Mouse (Mus musculus): ENCODE results near the gene Msantd1. TPM values are rescaled to one million over a fixed set of nuclear protein-coding genes. Genes with fewer than 3 reads are reported as not detected.

Msantd1 gene
- polyA plus RNA-seq, 1 experiment from 2014 or later = 7.2 TPM

- H3K4me3 ChIP-seq (replicated peaks; ENCODE audit: low read length) = no peak overlapping the region
- H3K4me2 ChIP-seq (ENCODE audit: low read length) = no peak overlapping the region
- no peaks in the 10 kb centered on the region for H3K4me1 ChIP-seq (replicated peaks; ENCODE audit: control insufficient read depth, insufficient read depth, low read length)
- ATAC-seq = no peak; the same call in 1 of the 2 replicates
- no peaks in the 10 kb centered on the region for H3K36me3 ChIP-seq (ENCODE audit: control insufficient read depth, insufficient read depth)
- H3K9me3 ChIP-seq (ENCODE audit: control insufficient read depth, low read length) = no peaks in the 10 kb centered on the region
- H3K9ac ChIP-seq (replicated peaks; ENCODE audit: low read depth, low read length) = no peak overlapping the region
- WGBS = 14% methylated on average over 10 of the region's 10 CpGs
- H3K27me3 ChIP-seq (replicated peaks; ENCODE audit: control insufficient read depth, insufficient read depth, low read length) = no peaks in the 10 kb centered on the region
- H3K27ac ChIP-seq (ENCODE audit: low read length) = no peak overlapping the region
Measured at GRCm38 (mm10) chr5:34941710-34942470, 34.1 kb downstream of the Msantd1 start.

GRCm38 (mm10) chr5:34943428-34943827 lies 35.6 kb downstream of the Msantd1 start:
- H3K4me1 ChIP-seq (replicated peaks; ENCODE audit: control insufficient read depth, insufficient read depth, low read length) = no peaks in the 10 kb centered on the region
- ATAC-seq = no peak
- 94% methylated on average over 3 of the region's 3 CpGs for WGBS

GRCm38 (mm10) chr5:34948861-34949760 lies 41.3 kb downstream of the Msantd1 start, which contains the start of gene Rgs12:
Gene Rgs12, plus strand, starts transcription at chr5:34949445.
- Histone ChIP-seq H3K36me3 (ENCODE audit: control insufficient read depth, insufficient read depth) (peaks cover 7% of the 10 kb centered on the region; the same call in 1 of the 2 replicates), H3K4me2 (ENCODE audit: low read length) (peak within 1 kb of the TSS; percentile 77), H3K9me3 (ENCODE audit: control insufficient read depth, low read length) (no peaks in the 10 kb centered on the region), H3K9ac (replicated peaks; ENCODE audit: low read depth, low read length) (peak within 1 kb of the TSS; percentile 88), H3K27me3 (replicated peaks; ENCODE audit: control insufficient read depth, insufficient read depth, low read length) (no peaks in the 10 kb centered on the region), H3K27ac (ENCODE audit: low read length) (peak within 1 kb of the TSS; percentile 79), H3K4me3 (replicated peaks; ENCODE audit: low read length) (peak within 1 kb of the TSS; percentile 70), H3K4me1 (replicated peaks; ENCODE audit: control insufficient read depth, insufficient read depth, low read length) (peaks cover 26% of the 10 kb centered on the region)
- WGBS = under 1% methylated on average over 78 of the region's 84 CpGs
- ATAC-seq = peak; percentile 90

More at GRCm38 (mm10) chr5:34943428-34943827, 35.6 kb downstream of the Msantd1 start:
- H3K9ac ChIP-seq (replicated peaks; ENCODE audit: low read depth, low read length) = no peak overlapping the region
- no peaks in the 10 kb centered on the region for H3K36me3 ChIP-seq (ENCODE audit: control insufficient read depth, insufficient read depth)
- no peaks in the 10 kb centered on the region for H3K9me3 ChIP-seq (ENCODE audit: control insufficient read depth, low read length)
- no peak overlapping the region for H3K4me2 ChIP-seq (ENCODE audit: low read length)
- H3K4me3 ChIP-seq (replicated peaks; ENCODE audit: low read length) = no peak overlapping the region
- H3K27ac ChIP-seq (ENCODE audit: low read length) = no peak overlapping the region
- no peaks in the 10 kb centered on the region for H3K27me3 ChIP-seq (replicated peaks; ENCODE audit: control insufficient read depth, insufficient read depth, low read length)

GRCm38 (mm10) chr5:34949769-34950211 lies 42.0 kb downstream of the Msantd1 start:
- peak; percentile 56 for ATAC-seq
- peaks cover 31% of the 10 kb centered on the region for H3K4me1 ChIP-seq (replicated peaks; ENCODE audit: control insufficient read depth, insufficient read depth, low read length)
- no peaks in the 10 kb centered on the region for H3K27me3 ChIP-seq (replicated peaks; ENCODE audit: control insufficient read depth, insufficient read depth, low read length)
- H3K9me3 ChIP-seq (ENCODE audit: control insufficient read depth, low read length) = no peaks in the 10 kb centered on the region
- H3K27ac ChIP-seq (ENCODE audit: low read length) = peak overlapping the region; percentile 79
- WGBS = under 1% methylated on average over 12 of the region's 12 CpGs
- peaks cover 7% of the 10 kb centered on the region; the same call in 1 of the 2 replicates for H3K36me3 ChIP-seq (ENCODE audit: control insufficient read depth, insufficient read depth)
- peak overlapping the region; percentile 88 for H3K9ac ChIP-seq (replicated peaks; ENCODE audit: low read depth, low read length)
- peak overlapping the region; percentile 70 for H3K4me3 ChIP-seq (replicated peaks; ENCODE audit: low read length)
- H3K4me2 ChIP-seq (ENCODE audit: low read length) = peak overlapping the region; percentile 77

GRCm38 (mm10) chr5:34950486-34951160 lies 42.8 kb downstream of the Msantd1 start:
- Histone ChIP-seq H3K27ac (ENCODE audit: low read length) (peak overlapping the region; percentile 48), H3K4me1 (replicated peaks; ENCODE audit: control insufficient read depth, insufficient read depth, low read length) (peaks cover 38% of the 10 kb centered on the region), H3K36me3 (ENCODE audit: control insufficient read depth, insufficient read depth) (peaks cover 7% of the 10 kb centered on the region; the same call in 1 of the 2 replicates), H3K4me3 (replicated peaks; ENCODE audit: low read length) (peak overlapping the region; percentile 70), H3K9me3 (ENCODE audit: control insufficient read depth, low read length) (no peaks in the 10 kb centered on the region), H3K4me2 (ENCODE audit: low read length) (peak overlapping the region; percentile 77), H3K9ac (replicated peaks; ENCODE audit: low read depth, low read length) (peak overlapping the region; percentile 88), H3K27me3 (replicated peaks; ENCODE audit: control insufficient read depth, insufficient read depth, low read length) (no peaks in the 10 kb centered on the region)
- 52% methylated on average over 6 of the region's 6 CpGs for WGBS
- no peak for ATAC-seq

- no peak overlapping the region for H3K9ac ChIP-seq (replicated peaks; ENCODE audit: low read depth, low read length)
- no peaks in the 10 kb centered on the region for H3K9me3 ChIP-seq (ENCODE audit: control insufficient read depth, low read length)
- peaks cover 43% of the 10 kb centered on the region for H3K4me1 ChIP-seq (replicated peaks; ENCODE audit: control insufficient read depth, insufficient read depth, low read length)
- no peak overlapping the region for H3K4me3 ChIP-seq (replicated peaks; ENCODE audit: low read length)
- ATAC-seq = no peak
- H3K4me2 ChIP-seq (ENCODE audit: low read length) = peak overlapping the region; percentile 77
- WGBS = 86% methylated on average over 8 of the region's 8 CpGs
- H3K27me3 ChIP-seq (replicated peaks; ENCODE audit: control insufficient read depth, insufficient read depth, low read length) = no peaks in the 10 kb centered on the region
- H3K27ac ChIP-seq (ENCODE audit: low read length) = no peak overlapping the region; the same call in 1 of the 2 replicates
- H3K36me3 ChIP-seq (ENCODE audit: control insufficient read depth, insufficient read depth) = peaks cover 7% of the 10 kb centered on the region; the same call in 1 of the 2 replicates
Measured at GRCm38 (mm10) chr5:34951161-34951834, 43.5 kb downstream of the Msantd1 start.

GRCm38 (mm10) chr5:34954508-34954907 lies 46.7 kb downstream of the Msantd1 start:
- H3K9ac ChIP-seq (replicated peaks; ENCODE audit: low read depth, low read length) = no peak overlapping the region
- 58% methylated on average over 6 of the region's 6 CpGs for WGBS
- ATAC-seq = no peak
- H3K4me2 ChIP-seq (ENCODE audit: low read length) = no peak overlapping the region
- no peaks in the 10 kb centered on the region for H3K27me3 ChIP-seq (replicated peaks; ENCODE audit: control insufficient read depth, insufficient read depth, low read length)
- no peaks in the 10 kb centered on the region for H3K9me3 ChIP-seq (ENCODE audit: control insufficient read depth, low read length)
- peak overlapping the region; percentile 39 for H3K27ac ChIP-seq (ENCODE audit: low read length)
- H3K4me1 ChIP-seq (replicated peaks; ENCODE audit: control insufficient read depth, insufficient read depth, low read length) = peaks cover 53% of the 10 kb centered on the region
- H3K36me3 ChIP-seq (ENCODE audit: control insufficient read depth, insufficient read depth) = peaks cover 7% of the 10 kb centered on the region; the same call in 1 of the 2 replicates
- H3K4me3 ChIP-seq (replicated peaks; ENCODE audit: low read length) = no peak overlapping the region

- no peak for ATAC-seq
- no peak overlapping the region for H3K4me2 ChIP-seq (ENCODE audit: low read length)
- H3K9me3 ChIP-seq (ENCODE audit: control insufficient read depth, low read length) = no peaks in the 10 kb centered on the region
- H3K27me3 ChIP-seq (replicated peaks; ENCODE audit: control insufficient read depth, insufficient read depth, low read length) = no peaks in the 10 kb centered on the region
- peaks cover 45% of the 10 kb centered on the region for H3K4me1 ChIP-seq (replicated peaks; ENCODE audit: control insufficient read depth, insufficient read depth, low read length)
- no peak overlapping the region for H3K27ac ChIP-seq (ENCODE audit: low read length)
- H3K4me3 ChIP-seq (replicated peaks; ENCODE audit: low read length) = no peak overlapping the region
- no peak overlapping the region for H3K9ac ChIP-seq (replicated peaks; ENCODE audit: low read depth, low read length)
- 42% methylated on average over 5 of the region's 5 CpGs for WGBS
- peaks cover 7% of the 10 kb centered on the region; the same call in 1 of the 2 replicates for H3K36me3 ChIP-seq (ENCODE audit: control insufficient read depth, insufficient read depth)
Measured at GRCm38 (mm10) chr5:34955630-34956029, 47.8 kb downstream of the Msantd1 start.
